Mouse (Mus musculus) cerebellum, adult 2 months (tissue): ENCODE measurements around the gene Itgb7. TPM values are rescaled to one million over a fixed set of nuclear protein-coding genes. Genes with fewer than 3 reads are reported as not detected.
"Not testable (repeated sequence)": the region's sequence is repeated elsewhere in the genome, so short reads cannot be mapped to it uniquely, and the experiment has no call there.

Experiments
- DNase-seq, 2 experiments: peaks; one replicate each; pipeline ENCODE4 v3.0.0; 2021
- H3K27ac ChIP-seq: fragments of 200-500 bp; 2 replicates; pipeline ENCODE4 v1.5.1; 2012; ENCODE audit warnings: low read length, control low read depth, inconsistent platforms; ENCODE audit not compliant: insufficient read depth
- H3K27me3 ChIP-seq: fragments of 200-500 bp; 2 replicates; pipeline ENCODE4 v1.6.1; 2012; ENCODE audit warnings: inconsistent platforms, mild to moderate bottlenecking, low read length, moderate library complexity; ENCODE audit not compliant: control insufficient read depth, insufficient read depth
- H3K4me1 ChIP-seq: fragments of 200-500 bp; 2 replicates; pipeline ENCODE4 v1.6.1; 2011; ENCODE audit warnings: low read length; ENCODE audit not compliant: control insufficient read depth, insufficient read depth
- H3K4me3 ChIP-seq: fragments of 200-500 bp; replicated peaks from 2 replicates; pipeline ENCODE3; 2011; ENCODE audit warnings: mild to moderate bottlenecking, low read depth, low read length, control low read depth; ENCODE audit not compliant: insufficient read depth
- CTCF ChIP-seq: fragments of 200-500 bp; IDR thresholded peaks from 2 replicates; pipeline ENCODE4 v1.5.1; 2011; ENCODE audit warnings: low read depth, mild to moderate bottlenecking, control low read depth, low read length, moderate library complexity, borderline replicate concordance; ENCODE audit not compliant: insufficient read depth
- POLR2A ChIP-seq: fragments of 200-500 bp; IDR thresholded peaks from 2 replicates; pipeline ENCODE4 v1.6.1; 2011; ENCODE audit warnings: low read length, control low read depth, borderline replicate concordance; ENCODE audit not compliant: insufficient read depth
- WGBS: fragments of 180-500 bp; shearing (Covaris S2); methylation state at CpG from one replicate; pipeline ENCODE4 v1.1.7; 2018; 5-methylcytosine and 5-hydroxymethylcytosine counted together
- polyA plus RNA-seq: library from polyadenylated mRNA; depleted of rRNA; stranded (reverse); fragments of >200 nt; gene quantifications from 2 replicates; pipeline ENCODE4 v1.2.3, GENCODE M21; 2012

The Itgb7 gene
- polyA plus RNA-seq, 1 experiment: 5.2 TPM

DNA sequence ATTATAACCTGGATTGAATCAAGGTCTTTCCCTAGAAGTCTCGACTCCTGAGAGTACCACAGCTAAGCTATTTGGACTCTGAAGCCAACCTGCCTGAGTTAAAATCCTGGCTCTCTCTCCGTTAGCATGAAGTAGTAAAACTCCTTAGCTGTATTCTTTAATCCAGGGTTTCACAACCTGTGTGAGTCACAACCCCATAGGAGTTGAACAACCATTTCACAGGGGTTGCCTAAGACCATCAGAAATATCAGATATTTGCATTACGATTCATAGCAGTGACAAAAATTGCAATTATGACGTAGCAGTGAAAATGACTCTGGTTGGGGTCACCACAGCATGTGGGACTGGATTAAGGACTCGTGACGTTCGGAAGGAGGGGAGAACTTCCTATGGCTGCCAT is 1.0 kb upstream of the Itgb7 start:
- Histone ChIP-seq H3K4me1 (peaks cover 7% of the 10 kb centered on the region), H3K27me3 (no peaks in the 10 kb centered on the region), H3K27ac (no peak overlapping the region), H3K4me3 (no peak overlapping the region)
- no peak for DNase-seq
- WGBS: 87% methylated on average over 7 of the region's 7 CpGs
- TF ChIP-seq POLR2A (no peak), CTCF (no peak)

GRCm38 (mm10) chr15:102230408-102231321 is 1.1 kb downstream of the Itgb7 start:
- Histone ChIP-seq H3K27me3 (no peaks in the 10 kb centered on the region), H3K4me3 (peak overlapping the region; percentile 35), H3K27ac (no peak overlapping the region), H3K4me1 (peaks cover 7% of the 10 kb centered on the region)
- TF ChIP-seq POLR2A: no peak
- TF ChIP-seq CTCF: no peak
- WGBS: 83% methylated on average over 17 of the region's 17 CpGs
- DNase-seq: no peak

GRCm38 (mm10) chr15:102225619-102226018 is 6.1 kb downstream of the Itgb7 start:
- H3K4me3 ChIP-seq, DNase-seq, H3K27me3 ChIP-seq, H3K4me1 ChIP-seq, H3K27ac ChIP-seq: not testable (repeated sequence)
- 89% methylated on average over 6 of the region's 6 CpGs for WGBS

- DNase-seq: no peak
- Histone ChIP-seq H3K27ac (no peak overlapping the region), H3K4me1 (peaks cover 2% of the 10 kb centered on the region), H3K27me3 (no peaks in the 10 kb centered on the region), H3K4me3 (peak overlapping the region; percentile 71)
- 25% methylated on average over 21 of the region's 21 CpGs for WGBS
- no peak for TF ChIP-seq POLR2A
- TF ChIP-seq CTCF: no peak
These were observed 6.6 kb downstream of the Itgb7 start for GRCm38 (mm10) chr15:102224992-102225617.

DNA sequence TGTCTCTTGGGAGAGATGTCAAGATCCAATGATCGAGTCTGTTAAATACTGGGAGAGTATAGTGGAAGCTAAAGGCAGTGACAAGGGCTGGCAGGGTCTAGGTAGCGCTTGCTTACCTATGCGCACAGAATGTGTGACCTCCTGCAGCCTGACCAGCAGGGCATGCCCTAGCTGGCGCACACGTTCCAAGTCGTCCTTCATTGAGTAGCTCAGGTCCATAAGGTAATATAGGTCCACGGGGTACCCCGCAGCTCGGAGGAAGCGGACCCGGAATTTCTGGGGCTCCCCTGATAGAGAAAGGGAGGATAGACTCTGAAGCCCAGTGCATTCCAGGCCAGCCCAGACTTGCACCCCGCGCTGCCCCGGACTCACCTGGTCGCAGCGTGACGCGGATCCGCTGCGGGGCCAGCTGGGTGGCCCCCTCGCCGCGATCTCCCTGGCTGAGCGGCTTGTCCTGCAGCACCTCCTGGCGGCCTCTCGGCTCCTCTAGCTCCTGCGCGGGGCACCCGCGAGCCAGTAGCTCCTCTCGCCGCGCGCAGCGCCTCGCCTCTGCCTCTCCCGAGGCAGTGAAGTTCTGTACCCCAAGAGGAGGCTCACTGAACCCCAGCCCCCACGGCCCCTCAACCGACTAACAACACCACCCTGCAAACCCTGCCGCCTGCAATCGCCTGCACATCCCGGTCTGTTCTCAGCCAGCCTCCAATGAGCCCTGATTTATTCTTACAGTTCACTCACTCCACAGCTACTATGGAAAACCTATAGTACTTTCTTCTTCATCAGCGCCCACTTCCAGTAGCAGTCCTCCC is 7.4 kb downstream of the Itgb7 start:
- Histone ChIP-seq H3K27me3 (no peaks in the 10 kb centered on the region), H3K27ac (no peak overlapping the region), H3K4me3 (peak overlapping the region; percentile 71), H3K4me1 (peaks cover 2% of the 10 kb centered on the region)
- peak; percentile 83 to 87 for DNase-seq
- TF ChIP-seq POLR2A (no peak), CTCF (peak; percentile 76)
- 2% methylated on average over 43 of the region's 43 CpGs for WGBS

DNA sequence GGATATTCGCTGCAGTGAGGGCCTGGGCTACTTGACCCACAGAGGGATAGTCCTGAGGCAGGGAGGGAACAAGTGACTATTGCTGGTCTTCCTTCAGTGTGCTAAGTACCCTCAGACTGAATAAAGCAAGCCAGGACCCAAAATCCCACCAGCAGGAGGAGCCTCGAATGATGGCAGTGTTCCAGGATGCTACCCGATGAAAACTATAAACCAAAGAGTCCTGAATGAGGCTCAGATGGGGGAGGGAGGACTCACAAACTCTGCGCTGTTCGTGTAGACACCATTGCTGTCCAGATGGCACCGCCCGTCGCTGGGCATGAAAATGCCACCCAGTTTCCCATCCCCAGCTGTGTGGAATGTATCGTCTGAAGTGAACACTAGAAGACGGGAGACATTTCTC is 9.4 kb downstream of the Itgb7 start:
- TF ChIP-seq POLR2A (no peak), CTCF (no peak)
- Histone ChIP-seq H3K27ac (no peak overlapping the region), H3K4me1 (peaks cover 2% of the 10 kb centered on the region), H3K4me3 (no peak overlapping the region), H3K27me3 (no peaks in the 10 kb centered on the region)
- no peak for DNase-seq
- 40% methylated on average over 10 of the region's 10 CpGs for WGBS

DNA sequence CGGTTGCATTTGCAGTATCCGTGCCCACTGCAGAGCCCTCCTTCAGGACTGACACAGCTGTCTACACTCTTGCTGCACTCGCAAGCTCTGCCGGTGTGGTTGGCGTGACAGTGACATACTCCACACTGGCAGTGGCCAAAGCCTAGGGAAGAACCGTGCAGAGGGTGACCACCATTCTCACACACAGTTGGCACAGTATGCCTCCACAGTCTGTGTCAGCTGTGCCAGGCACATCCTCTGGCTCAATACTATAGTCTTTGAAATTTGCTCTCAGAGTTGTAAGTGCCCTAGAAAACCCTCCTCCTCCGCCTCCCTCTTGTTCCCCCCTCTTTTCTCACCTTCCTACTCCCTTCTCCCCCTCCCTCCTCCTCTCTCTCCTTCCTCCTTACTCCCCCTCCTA is 14.4 kb downstream of the Itgb7 start:
- Histone ChIP-seq H3K27ac (no peak overlapping the region), H3K27me3 (no peaks in the 10 kb centered on the region), H3K4me1 (no peaks in the 10 kb centered on the region), H3K4me3 (no peak overlapping the region)
- WGBS: 66% methylated on average over 7 of the region's 7 CpGs
- TF ChIP-seq CTCF: no peak
- DNase-seq: no peak
